Mouse (Mus musculus) ovary, adult 10 weeks (tissue): Measurements from ENCODE around the gene Slc25a22. TPM values are rescaled to one million over a fixed set of nuclear protein-coding genes. Genes with fewer than 3 reads are reported as not detected.

Source experiments
- polyA plus RNA-seq: library from polyadenylated mRNA; stranded (reverse); fragments of 350-450 nt; fragmentation: Illumina TruSeq; extraction: RNeasy Lipid Tissue Mini Kit (QIAGEN cat#74804); gene quantifications from one replicate; pipeline ENCODE4 v1.2.3, GENCODE M21; 2014

The Slc25a22 gene
- polyA plus RNA-seq, result 0.46 TPM

DNA sequence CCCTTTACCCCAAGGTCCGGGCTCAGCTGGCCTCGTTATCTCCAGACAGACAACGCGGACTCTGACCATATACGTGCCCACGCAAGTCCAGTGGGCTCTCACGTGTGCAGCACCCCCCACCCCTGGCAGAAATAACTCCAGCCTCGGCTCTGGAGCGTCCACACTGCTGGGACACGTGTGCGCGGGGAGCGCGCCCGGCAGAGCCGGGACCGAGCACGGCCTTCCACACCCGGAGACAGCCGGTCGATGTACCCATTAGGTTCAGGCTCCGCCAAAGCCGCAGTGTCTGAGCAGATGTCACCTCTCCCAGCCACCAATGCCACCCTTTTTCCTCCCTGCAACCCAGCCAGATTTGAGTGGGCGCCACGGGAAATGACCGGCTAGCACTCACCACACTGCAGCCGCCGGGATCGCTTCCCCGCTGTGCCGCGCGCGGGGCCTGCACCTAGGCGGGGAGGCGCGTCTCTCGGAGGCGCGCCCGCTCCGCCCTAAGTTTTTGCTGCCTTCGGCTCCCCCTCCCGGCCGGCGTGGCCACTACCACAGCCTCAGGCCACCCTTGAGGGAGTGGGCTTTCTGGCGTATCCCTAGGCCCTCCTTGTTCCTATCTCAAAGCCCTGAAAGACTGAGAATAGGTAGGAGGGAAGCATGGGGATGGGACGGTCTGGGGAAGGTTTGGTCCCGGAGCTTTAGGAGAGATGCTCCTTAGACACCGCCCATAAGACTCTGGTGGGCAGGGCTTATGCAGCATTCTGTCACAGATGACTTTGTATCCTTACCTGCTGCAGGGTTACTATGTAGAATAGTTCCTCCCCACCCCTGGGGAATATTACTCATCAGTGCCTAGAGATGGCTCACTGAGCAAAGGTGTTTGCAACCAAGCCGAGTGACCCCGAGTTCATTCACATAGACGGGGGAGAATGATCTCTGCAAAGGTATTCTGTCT is at the start of gene Slc25a22:
TSS of gene Slc25a22 (minus strand) at position 715 of the 943 bp plus-strand sequence.

DNA sequence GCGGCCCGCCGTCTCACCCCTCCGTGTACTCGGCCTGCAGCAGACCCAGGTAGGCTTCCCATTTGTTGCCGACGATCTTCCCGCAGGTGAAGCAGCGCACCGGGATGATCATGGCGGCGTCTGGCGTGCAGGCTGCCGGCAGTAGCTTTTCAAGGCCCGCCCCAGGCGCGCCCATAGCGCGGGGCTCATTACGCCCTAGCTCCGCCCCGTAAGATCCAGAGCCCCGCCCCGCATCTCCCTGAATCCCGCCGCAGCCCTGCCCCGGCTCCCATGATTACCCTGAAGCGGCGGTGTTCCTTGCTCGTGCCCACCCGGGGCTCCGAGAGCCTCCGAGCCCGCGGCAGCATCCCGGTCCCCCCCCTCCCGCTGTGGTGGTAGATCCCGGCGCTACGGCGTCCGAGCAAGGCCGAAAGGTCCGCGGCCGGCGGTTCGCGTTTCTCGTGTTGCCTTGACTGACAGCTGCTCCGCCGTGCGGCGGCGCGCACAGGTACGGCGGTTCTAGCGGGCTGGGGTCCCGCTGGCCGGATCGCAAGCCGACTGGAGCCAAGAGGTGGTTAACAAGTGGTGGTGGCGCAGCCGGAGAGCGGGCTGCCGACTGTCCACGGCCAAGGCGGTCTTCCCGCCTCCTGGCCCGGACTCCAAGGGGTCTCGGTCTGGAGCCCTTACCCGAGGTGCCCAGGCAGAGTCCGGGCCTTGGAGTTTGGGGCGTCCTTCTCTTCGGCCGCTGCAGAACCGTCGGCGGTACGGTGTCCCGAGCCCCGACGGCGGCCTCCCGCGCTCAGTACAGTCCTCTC is 37.5 kb upstream of the Slc25a22 start, which contains the start of the genes Polr2l and Tspan4:
TSS of gene Polr2l (minus strand) at position 122 of the 794 bp plus-strand sequence.
TSS of gene Tspan4 (plus strand) at position 230 of the 794 bp plus-strand sequence.

GRCm38 (mm10) chr7:141467230-141468030 is 29.7 kb upstream of the Slc25a22 start, which contains the start of gene Cd151:
TSS of gene Cd151 (plus strand) at chr7:141467392.

DNA sequence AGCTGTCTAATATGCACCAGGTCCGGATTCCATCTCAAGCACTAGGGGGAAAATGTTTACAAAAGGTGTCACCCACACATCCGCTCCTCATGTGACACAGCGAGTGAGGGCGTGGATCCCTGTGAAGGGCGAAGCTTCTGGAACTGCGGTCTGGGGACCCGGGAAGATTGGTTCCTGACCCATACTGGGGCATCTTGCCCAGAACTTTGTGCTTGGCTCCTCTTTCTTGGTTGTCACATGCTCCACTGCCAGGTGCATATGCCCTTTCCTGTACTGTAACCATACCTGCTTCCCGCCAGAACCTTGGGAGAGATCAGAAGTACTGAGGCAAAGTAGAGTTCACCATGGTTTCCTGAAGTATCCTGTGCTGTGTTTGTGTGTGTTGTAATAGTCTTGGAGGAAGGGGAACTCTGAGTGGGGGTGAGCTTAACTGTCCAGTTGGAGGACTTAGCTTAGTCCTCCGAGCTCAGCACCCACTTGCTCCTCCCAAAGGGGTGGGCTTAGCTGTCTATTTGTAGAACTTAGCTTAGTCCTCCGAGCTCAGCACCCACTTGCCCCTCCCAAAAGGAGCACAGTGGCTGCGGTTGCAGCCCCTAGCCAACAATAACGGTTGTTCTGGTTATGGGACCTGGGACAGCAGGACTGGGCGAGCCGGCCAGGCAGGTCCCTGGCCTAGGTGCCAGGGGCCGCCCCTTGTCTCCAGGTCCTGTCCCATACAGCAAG is 22.9 kb upstream of the Slc25a22 start, which contains the start of gene Cracr2b:
TSS of gene Cracr2b (plus strand) at position 704 of the 723 bp plus-strand sequence.

GRCm38 (mm10) chr7:141454967-141455551 is 17.4 kb upstream of the Slc25a22 start, which contains the start of gene Pnpla2:
TSS of gene Pnpla2 (plus strand) at chr7:141455198.

DNA sequence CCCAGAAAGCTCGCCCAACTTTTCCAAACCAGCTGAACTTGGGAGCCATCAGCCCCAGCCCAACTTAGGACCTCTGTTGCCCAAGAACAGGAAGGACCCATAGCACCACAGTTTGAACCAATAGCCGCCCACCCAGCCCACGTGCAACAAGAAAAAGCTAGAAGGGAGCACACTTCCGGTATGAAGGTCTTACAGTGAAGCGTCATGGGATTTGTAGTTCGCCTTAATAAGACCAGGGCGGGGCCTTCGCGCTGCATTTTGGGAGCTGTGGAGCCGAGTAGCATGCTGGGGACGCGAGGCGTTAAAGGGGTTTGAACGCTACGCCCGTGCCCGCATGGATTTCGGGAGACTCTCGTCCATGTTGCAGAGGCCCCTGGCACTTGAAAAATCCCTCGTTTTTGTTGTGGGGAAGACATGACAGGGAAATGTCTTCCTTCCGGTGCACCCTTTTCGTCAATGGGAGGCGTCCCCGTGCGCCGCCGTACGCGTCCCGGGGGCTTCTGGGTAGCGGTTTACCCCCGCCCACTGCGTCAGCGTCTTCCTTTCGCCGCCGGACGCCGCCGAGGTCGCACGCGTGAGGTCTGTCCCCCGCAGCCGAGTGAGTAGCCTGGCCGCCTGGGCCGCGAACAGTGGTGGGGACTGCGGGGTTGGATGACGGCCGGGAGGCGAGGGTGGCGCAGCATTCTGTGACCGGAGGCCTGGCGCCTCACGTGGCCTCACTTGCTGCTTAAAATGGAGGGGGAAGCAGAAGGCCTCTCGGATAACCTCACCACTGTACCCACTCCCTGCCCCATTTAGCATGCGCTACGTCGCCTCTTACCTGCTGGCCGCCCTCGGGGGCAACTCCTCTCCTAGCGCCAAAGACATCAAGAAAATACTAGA is 9.7 kb upstream of the Slc25a22 start, which contains the start of gene Rplp2:
TSS of gene Rplp2 (plus strand) at position 261 of the 882 bp plus-strand sequence.

GRCm38 (mm10) chr7:141443828-141444237 is 6.1 kb upstream of the Slc25a22 start, which contains the start of gene Pidd1:
TSS of gene Pidd1 (minus strand) at chr7:141444025.

GRCm38 (mm10) chr7:141429310-141429709 is 8.4 kb downstream of the Slc25a22 start, which contains the start of gene Cend1:
TSS of gene Cend1 (minus strand) at chr7:141429491.

GRCm38 (mm10) chr7:141413809-141414584 is 23.7 kb downstream of the Slc25a22 start, which contains the start of gene Gatd1:
TSS of gene Gatd1 (minus strand) at chr7:141414136.

GRCm38 (mm10) chr7:141391625-141392551 is 45.8 kb downstream of the Slc25a22 start, which contains the start of gene Taldo1:
TSS of gene Taldo1 (plus strand) at chr7:141392199.

Other genes with a start within 250 kb of the Slc25a22 start
- 3.6 TPM for gene Hras, start 243.9 kb downstream of the Slc25a22 start, polyA plus RNA-seq
- 0.77 TPM for gene Lrrc56, start 243.7 kb downstream of the Slc25a22 start, polyA plus RNA-seq
- not detected for gene Lmntd2, start 223.8 kb downstream of the Slc25a22 start, polyA plus RNA-seq
- 0.80 TPM for gene Rassf7, start 222.0 kb downstream of the Slc25a22 start, polyA plus RNA-seq
- gene Phrf1, start 209.1 kb downstream of the Slc25a22 start, polyA plus RNA-seq, result 26.7 TPM
- 7.9 TPM for gene Irf7, start 171.4 kb downstream of the Slc25a22 start, polyA plus RNA-seq
- gene Cdhr5, start 161.1 kb downstream of the Slc25a22 start, polyA plus RNA-seq, result 1.1 TPM
- gene Sct, start 158.8 kb downstream of the Slc25a22 start, polyA plus RNA-seq, result not detected
- gene Drd4, start 145.9 kb downstream of the Slc25a22 start, polyA plus RNA-seq, result not detected
- gene Deaf1, start 110.2 kb downstream of the Slc25a22 start, polyA plus RNA-seq, result 1.5 TPM
- 9.4 TPM for gene Tmem80, start 110.2 kb downstream of the Slc25a22 start, polyA plus RNA-seq
- gene Eps8l2, start 99.0 kb downstream of the Slc25a22 start, polyA plus RNA-seq, result not detected
- 7.8 TPM for gene Taldo1, start 45.7 kb downstream of the Slc25a22 start, polyA plus RNA-seq
- 15.2 TPM for gene Gatd1, start 23.8 kb downstream of the Slc25a22 start, polyA plus RNA-seq
- gene Cend1, start 8.4 kb downstream of the Slc25a22 start, polyA plus RNA-seq, result not detected
- gene Pidd1, start 6.1 kb upstream of the Slc25a22 start, polyA plus RNA-seq, result not detected
- 15.0 TPM for gene Rplp2, start 9.5 kb upstream of the Slc25a22 start, polyA plus RNA-seq
- 1.3 TPM for gene Pnpla2, start 17.3 kb upstream of the Slc25a22 start, polyA plus RNA-seq
- not detected for gene Cracr2b, start 23.2 kb upstream of the Slc25a22 start, polyA plus RNA-seq
- 45.2 TPM for gene Cd151, start 29.5 kb upstream of the Slc25a22 start, polyA plus RNA-seq
- 2.4 TPM for gene Polr2l, start 37.2 kb upstream of the Slc25a22 start, polyA plus RNA-seq
- gene Tspan4, start 37.3 kb upstream of the Slc25a22 start, polyA plus RNA-seq, result 6.2 TPM
- 3.6 TPM for gene Chid1, start 102.0 kb upstream of the Slc25a22 start, polyA plus RNA-seq
- 72.3 TPM for gene Ap2a2, start 124.3 kb upstream of the Slc25a22 start, polyA plus RNA-seq
- not detected for gene Muc6, start 217.4 kb upstream of the Slc25a22 start, polyA plus RNA-seq